Mouse (Mus musculus) layer of hippocampus, postnatal 36 days (tissue): ENCODE measurements around the gene Gm17349. TPM values are rescaled to one million over a fixed set of nuclear protein-coding genes. Genes with fewer than 3 reads are reported as not detected.
"Not testable (repeated sequence)": the region's sequence is repeated elsewhere in the genome, so short reads cannot be mapped to it uniquely, and the experiment has no call there.

Experiments used
- DNase-seq, 2 experiments: peaks; one replicate each; pipeline ENCODE4 v3.0.0; 2022
- total RNA-seq, 2 experiments: library from RNA; stranded (reverse); gene quantifications; 2 replicates each; pipeline ENCODE4 v1.2.3; 2021

Gene Gm17349
- 1 to 10 TPM; 4.1 to 6.3 TPM for total RNA-seq

- peak in 1 of 2 experiments; percentile 62 for DNase-seq
Observed at GRCm38 (mm10) chr15:99705440-99706048, at the start of gene Gm17349. TSS of gene Gm17349 (minus strand) at chr15:99705490.

- peak; percentile 18 to 35 for DNase-seq
Observed at GRCm38 (mm10) chr15:99754204-99754603, 48.9 kb upstream of the Gm17349 start.

- DNase-seq: no peak
Observed at GRCm38 (mm10) chr15:99740229-99740628, 34.9 kb upstream of the Gm17349 start.

GRCm38 (mm10) chr15:99736675-99737074 is 31.4 kb upstream of the Gm17349 start:
- no peak for DNase-seq

- peak; percentile 100 for DNase-seq
Observed at GRCm38 (mm10) chr15:99735631-99736030, 30.3 kb upstream of the Gm17349 start.

- DNase-seq: no peak
Observed at GRCm38 (mm10) chr15:99733186-99733585, 27.9 kb upstream of the Gm17349 start.

GRCm38 (mm10) chr15:99731678-99732077 is 26.4 kb upstream of the Gm17349 start:
- DNase-seq: no peak

GRCm38 (mm10) chr15:99731167-99731566 is 25.9 kb upstream of the Gm17349 start:
- no peak for DNase-seq

- no peak for DNase-seq
Observed at GRCm38 (mm10) chr15:99729056-99729783, 23.9 kb upstream of the Gm17349 start.

GRCm38 (mm10) chr15:99728211-99728610 is 22.9 kb upstream of the Gm17349 start:
- DNase-seq: no peak

GRCm38 (mm10) chr15:99727525-99727924 is 22.2 kb upstream of the Gm17349 start:
- no peak for DNase-seq

- not testable (repeated sequence) for DNase-seq
Observed at GRCm38 (mm10) chr15:99727039-99727438, 21.7 kb upstream of the Gm17349 start.

GRCm38 (mm10) chr15:99726549-99726948 is 21.3 kb upstream of the Gm17349 start:
- no peak for DNase-seq

- DNase-seq: peak; percentile 93 to 97
Observed at GRCm38 (mm10) chr15:99725341-99726155, 20.3 kb upstream of the Gm17349 start, which contains the start of gene Cox14. TSS of gene Cox14 (plus strand) at chr15:99725618.

GRCm38 (mm10) chr15:99724292-99725021 is 19.2 kb upstream of the Gm17349 start:
- DNase-seq: peak; percentile 73 to 75

- peak; percentile 65 to 66 for DNase-seq
Observed at GRCm38 (mm10) chr15:99723515-99724291, 18.4 kb upstream of the Gm17349 start.

- no peak for DNase-seq
Observed at GRCm38 (mm10) chr15:99723120-99723514, 17.8 kb upstream of the Gm17349 start.

- no peak for DNase-seq
Observed at GRCm38 (mm10) chr15:99721921-99722743, 16.8 kb upstream of the Gm17349 start.

GRCm38 (mm10) chr15:99719865-99720264 is 14.6 kb upstream of the Gm17349 start:
- no peak for DNase-seq

- DNase-seq: no peak
Observed at GRCm38 (mm10) chr15:99718461-99719021, 13.3 kb upstream of the Gm17349 start.
